Mouse (Mus musculus) ES-E14 (cell line): ENCODE data around the gene Psg17. TPM values are rescaled to one million over a fixed set of nuclear protein-coding genes. Genes with fewer than 3 reads are reported as not detected.

Experiments used
- DNase-seq: peaks from one replicate; pipeline ENCODE4 v3.0.0-alpha.2; 2013; ENCODE audit warnings: low read depth, low spot score
- H3K27ac ChIP-seq: 2 replicates; pipeline ENCODE4 v1.5.1; 2012; ENCODE audit warnings: low read depth, mild to moderate bottlenecking, low read length, moderate library complexity, mixed read lengths; ENCODE audit not compliant: poor library complexity, insufficient read depth, severe bottlenecking
- H3K36me3 ChIP-seq: 2 replicates; pipeline ENCODE4 v1.6.1; 2012; ENCODE audit warnings: mild to moderate bottlenecking, low read length, moderate library complexity, mixed read lengths; ENCODE audit not compliant: control insufficient read depth, poor library complexity, insufficient read depth, severe bottlenecking
- H3K4me1 ChIP-seq, 2 experiments: fragments of 150-350 bp in 1 of 2; sonication (generic) in 1 of 2; 2 replicates each; pipeline ENCODE4 v1.6.1; 2012; ENCODE audit warnings: low read length in 2 of 2, mild to moderate bottlenecking in 1 of 2, mixed read lengths in 1 of 2; ENCODE audit not compliant: control insufficient read depth in 2 of 2, insufficient read depth in 2 of 2, poor library complexity in 1 of 2
- H3K4me3 ChIP-seq, 2 experiments: fragments of 150-350 bp in 1 of 2; sonication (generic) in 1 of 2; 2 replicates each; pipeline ENCODE4 v1.5.1; 2012; ENCODE audit warnings: low read length in 2 of 2, low read depth in 1 of 2, mild to moderate bottlenecking in 1 of 2, mixed read lengths in 1 of 2; ENCODE audit not compliant: insufficient read depth in 1 of 2, poor library complexity in 1 of 2, severe bottlenecking in 1 of 2
- H3K9ac ChIP-seq: 2 replicates; pipeline ENCODE4 v1.6.1; 2012; ENCODE audit warnings: low read depth, mild to moderate bottlenecking, low read length, mixed read lengths; ENCODE audit not compliant: poor library complexity, insufficient read depth, severe bottlenecking
- H3K9me3 ChIP-seq: fragments of 150-350 bp; sonication (generic); 2 replicates; pipeline ENCODE4 v1.6.1; 2012; ENCODE audit warnings: low read depth, mild to moderate bottlenecking, low read length; ENCODE audit not compliant: control insufficient read depth, insufficient read depth
- CHD2 ChIP-seq: IDR thresholded peaks from 2 replicates; pipeline ENCODE4 v1.6.1; 2014; ENCODE audit warnings: mild to moderate bottlenecking, low read depth, low read length, inconsistent platforms
- HCFC1 ChIP-seq: IDR thresholded peaks from 2 replicates; pipeline ENCODE4 v1.6.1; 2012; ENCODE audit warnings: low read length, inconsistent platforms, borderline replicate concordance; ENCODE audit not compliant: insufficient read depth
- MAFK ChIP-seq: IDR thresholded peaks from 2 replicates; pipeline ENCODE4 v1.6.1; 2014; ENCODE audit warnings: mild to moderate bottlenecking, low read depth, low read length, inconsistent platforms; ENCODE audit not compliant: insufficient read depth
- ZC3H11A ChIP-seq: IDR thresholded peaks from 2 replicates; pipeline ENCODE4 v1.6.1; 2012; ENCODE audit warnings: low read depth, mild to moderate bottlenecking, inconsistent platforms, low read length, borderline replicate concordance
- ZNF384 ChIP-seq: IDR thresholded peaks from 2 replicates; pipeline ENCODE4 v1.6.1; 2012; ENCODE audit warnings: low read depth, low read length, inconsistent platforms
- in situ Hi-C, 2 experiments: fragments of 600-800 bp; cut with MboI; formaldehyde crosslinking; loops; one replicate each; pipeline ENCODE4 v1.15.1; 2025; ENCODE audit warnings: low sequenced_read_pairs in 2 of 2, inconsistent platforms in 1 of 2; ENCODE audit not compliant: unreplicated experiment in 2 of 2
- total RNA-seq: library from RNA; depleted of rRNA; stranded (reverse); fragments of 300-350 nt; gene quantifications from 2 replicates; pipeline ENCODE4 v1.2.3, GENCODE M21; 2012

The Psg17 gene
- total RNA-seq, 1 experiment: not detected

- Histone ChIP-seq H3K4me1 (peaks cover 0 to 2% of the 10 kb centered on the region in 2 experiments; a peak in 1 of 4 replicates), H3K9ac (peak overlapping the region; percentile 34; the same call in 1 of the 2 replicates), H3K27ac (no peak overlapping the region), H3K9me3 (no peaks in the 10 kb centered on the region), H3K4me3 (peak overlapping the region; percentile 9 to 19; a peak in 2 of 4 replicates), H3K36me3 (no peaks in the 10 kb centered on the region)
- no peak for DNase-seq
- in situ Hi-C loops: no loop called here
- TF ChIP-seq ZC3H11A (no peak), MAFK (no peak), HCFC1 (no peak), CHD2 (no peak), ZNF384 (no peak)
Observed at GRCm38 (mm10) chr7:18827792-18828546, 6.6 kb upstream of the Psg17 start.

DNA sequence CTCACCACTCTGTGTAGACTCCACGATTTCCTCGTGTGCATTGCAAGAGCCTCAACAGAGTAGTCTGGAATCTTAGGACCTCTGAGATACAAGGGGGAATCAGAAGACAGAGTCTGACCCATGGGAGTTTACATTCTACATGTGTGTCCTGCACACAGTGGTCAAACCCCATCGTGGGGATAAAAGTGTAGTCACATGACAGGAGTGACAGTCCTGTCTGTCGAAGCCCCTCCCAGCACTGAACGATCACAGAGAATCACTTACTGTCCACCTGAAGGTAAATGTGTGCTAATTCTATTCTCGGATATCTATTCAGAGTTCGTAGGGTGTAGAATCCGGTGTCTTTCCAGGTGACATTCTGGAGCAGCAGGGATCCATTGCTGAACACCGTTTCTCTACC, 3.1 kb downstream of the Psg17 start:
- no peak for DNase-seq
- Histone ChIP-seq H3K4me1 (no peaks in the 10 kb centered on the region), H3K9me3 (no peaks in the 10 kb centered on the region), H3K4me3 (no peak overlapping the region), H3K36me3 (no peaks in the 10 kb centered on the region), H3K9ac (no peak overlapping the region), H3K27ac (no peak overlapping the region)
- in situ Hi-C loops: loop anchor here in 1 of 2 experiments (25.0 kb wide), 1 partner anchor 606 kb away; no protein-coding TSS in a partner anchor
- TF ChIP-seq ZC3H11A: no peak
- TF ChIP-seq ZNF384: no peak
- no peak for TF ChIP-seq MAFK
- no peak for TF ChIP-seq CHD2

GRCm38 (mm10) chr7:18803526-18803925, 17.9 kb downstream of the Psg17 start:
- TF ChIP-seq MAFK: no peak
- no peak for TF ChIP-seq CHD2
- TF ChIP-seq HCFC1: no peak
- no peak for TF ChIP-seq ZC3H11A
- no peak for TF ChIP-seq ZNF384
- Histone ChIP-seq H3K36me3 (no peaks in the 10 kb centered on the region), H3K27ac (no peak overlapping the region), H3K9ac (no peak overlapping the region), H3K9me3 (no peaks in the 10 kb centered on the region), H3K4me1 (no peaks in the 10 kb centered on the region), H3K4me3 (no peak overlapping the region)
- no peak for DNase-seq
- in situ Hi-C loops: loop anchor here in 1 of 2 experiments (25.0 kb wide), 1 partner anchor 591 kb away; no protein-coding TSS in a partner anchor

DNA sequence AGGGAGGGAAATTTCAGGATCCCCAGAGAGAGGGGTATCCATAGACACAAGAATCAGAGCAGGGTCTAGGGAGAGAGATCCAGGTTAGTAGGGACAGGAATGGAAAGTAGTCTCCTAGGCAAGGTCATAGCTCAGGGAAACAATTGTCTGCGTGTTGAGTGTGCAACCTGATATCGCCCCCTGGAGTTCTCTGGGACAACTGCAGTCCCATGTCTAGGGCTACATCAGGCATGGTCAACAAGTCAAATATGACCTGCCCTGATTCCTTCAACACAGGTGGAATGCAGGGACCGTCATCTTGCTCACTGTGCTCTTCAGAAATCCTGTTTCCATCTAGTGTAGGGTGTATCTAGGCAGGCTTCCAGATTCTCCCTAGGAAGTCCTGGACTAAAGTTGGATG, 22.3 kb downstream of the Psg17 start:
- peak; percentile 17 for DNase-seq
- no peaks in the 10 kb centered on the region for H3K36me3 ChIP-seq
- TF ChIP-seq MAFK (no peak), ZC3H11A (no peak), ZNF384 (no peak), CHD2 (no peak), HCFC1 (no peak)
- in situ Hi-C loops: loop anchor here (5.0 to 10.0 kb wide), 2 partner anchors 72 to 74 kb away; no protein-coding TSS in a partner anchor
- no peak overlapping the region for H3K9ac ChIP-seq
- H3K27ac ChIP-seq: no peak overlapping the region
- no peaks in the 10 kb centered on the region for H3K4me1 ChIP-seq
- no peak overlapping the region for H3K4me3 ChIP-seq
- no peaks in the 10 kb centered on the region for H3K9me3 ChIP-seq
